Mouse (Mus musculus) CD8-positive naive resting alpha-beta T cell, adult 2 months (primary cell): Measurements from ENCODE around the gene Slc25a44.
"Not testable (repeated sequence)": the region's sequence is repeated elsewhere in the genome, so short reads cannot be mapped to it uniquely, and the experiment has no call there.

Experiments used
- DNase-seq, 2 experiments: peaks; one replicate each; pipeline ENCODE4 v3.0.0; 2022; ENCODE audit warnings: low read depth in 2 of 2, low spot score in 2 of 2

Gene Slc25a44

GRCm38 (mm10) chr3:88450379-88451131 is 25.6 kb upstream of the Slc25a44 start:
- DNase-seq = no peak

- no peak for DNase-seq
Measured at GRCm38 (mm10) chr3:88449395-88450023, 24.6 kb upstream of the Slc25a44 start.

- no peak for DNase-seq
Measured at GRCm38 (mm10) chr3:88448443-88448842, 23.5 kb upstream of the Slc25a44 start.

GRCm38 (mm10) chr3:88447676-88448183 is 22.8 kb upstream of the Slc25a44 start:
- no peak for DNase-seq

GRCm38 (mm10) chr3:88446471-88447123 is 21.7 kb upstream of the Slc25a44 start:
- DNase-seq = no peak

- no peak for DNase-seq
Measured at GRCm38 (mm10) chr3:88442888-88443287, 17.9 kb upstream of the Slc25a44 start.

GRCm38 (mm10) chr3:88442488-88442887 is 17.5 kb upstream of the Slc25a44 start:
- DNase-seq = no peak

- DNase-seq = peak; percentile 25 to 51
Measured at GRCm38 (mm10) chr3:88440500-88441381, 15.8 kb upstream of the Slc25a44 start.

- DNase-seq = no peak
Measured at GRCm38 (mm10) chr3:88439582-88439981, 14.6 kb upstream of the Slc25a44 start.

GRCm38 (mm10) chr3:88437454-88437853 is 12.5 kb upstream of the Slc25a44 start:
- no peak for DNase-seq

GRCm38 (mm10) chr3:88436395-88437201 is 11.7 kb upstream of the Slc25a44 start:
- DNase-seq = no peak

- DNase-seq = no peak
Measured at GRCm38 (mm10) chr3:88435515-88435914, 10.6 kb upstream of the Slc25a44 start.

- not testable (repeated sequence) for DNase-seq
Measured at GRCm38 (mm10) chr3:88428639-88429038, 3.7 kb upstream of the Slc25a44 start.

- DNase-seq = no peak
Measured at GRCm38 (mm10) chr3:88427342-88427905, 2.5 kb upstream of the Slc25a44 start.

- no peak for DNase-seq
Measured at GRCm38 (mm10) chr3:88425708-88426420, 925 bp upstream of the Slc25a44 start.

GRCm38 (mm10) chr3:88425330-88425689 is 371 bp upstream of the Slc25a44 start:
- no peak for DNase-seq

GRCm38 (mm10) chr3:88422020-88422720 is 2.8 kb downstream of the Slc25a44 start:
- no peak for DNase-seq

- no peak for DNase-seq
Measured at GRCm38 (mm10) chr3:88420771-88421170, 4.2 kb downstream of the Slc25a44 start.

GRCm38 (mm10) chr3:88418016-88418415 is 6.9 kb downstream of the Slc25a44 start:
- DNase-seq = no peak
